Mouse (Mus musculus): ENCODE data around the gene Mgat5b. TPM values are rescaled to one million over a fixed set of nuclear protein-coding genes. Genes with fewer than 3 reads are reported as not detected.

The Mgat5b gene
- total and polyA plus RNA-seq, 2 experiments from 2014 or later, result 31.0 to 95.4 TPM

DNA sequence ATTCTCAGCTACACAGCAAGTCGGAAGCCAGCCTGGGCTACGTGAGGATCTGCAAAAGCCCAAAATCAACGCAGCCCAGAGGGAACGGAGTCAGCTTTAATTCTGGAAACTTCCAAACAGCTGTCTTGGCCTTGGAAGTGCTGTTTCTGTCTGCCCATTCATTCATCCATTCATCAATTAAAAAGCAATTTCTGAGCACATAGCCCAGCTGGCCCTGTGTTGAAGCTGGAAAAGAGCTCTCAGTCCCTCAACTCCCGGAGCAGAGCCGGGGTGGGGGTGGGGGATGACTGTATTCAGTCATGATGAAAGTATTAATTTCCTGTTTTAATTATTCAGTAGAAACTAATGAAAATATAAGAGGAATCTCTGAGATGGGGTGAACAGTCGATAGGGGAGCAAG is 71.6 kb downstream of the Mgat5b start:
- Histone ChIP-seq H3K9me3 (ENCODE audit: low read length) (no peaks in the 10 kb centered on the region), H3K27ac (ENCODE audit: low read depth, low read length) (no peak overlapping the region), H3K4me1 (ENCODE audit: insufficient read depth) (peaks cover 3% of the 10 kb centered on the region; the same call in 1 of the 2 replicates), H3K4me2 (ENCODE audit: low read depth) (no peak overlapping the region), H3K27me3 (ENCODE audit: insufficient read depth, low read length) (no peaks in the 10 kb centered on the region), H3K9ac (no peak overlapping the region), H3K36me3 (ENCODE audit: insufficient read depth) (peaks cover 12% of the 10 kb centered on the region), H3K4me3 (ENCODE audit: low read depth, low read length) (no peak overlapping the region)
- TF ChIP-seq CTCF (IDR thresholded peaks at IDR 0.05; ENCODE audit: low read depth), result no peak
- DNase-seq (no peak), ATAC-seq (peak; percentile 50; the same call in 1 of the 2 replicates)
- 40% methylated on average over 7 of the region's 7 CpGs for WGBS

GRCm38 (mm10) chr11:116991410-116991809 is 72.7 kb downstream of the Mgat5b start:
- no peaks in the 10 kb centered on the region for H3K9me3 ChIP-seq (ENCODE audit: low read length)
- no peak for ATAC-seq
- TF ChIP-seq CTCF (IDR thresholded peaks at IDR 0.05; ENCODE audit: low read depth), result no peak
- DNase-seq, result no peak
- H3K9ac ChIP-seq, result no peak overlapping the region
- H3K4me1 ChIP-seq (ENCODE audit: insufficient read depth), result peaks cover 3% of the 10 kb centered on the region; the same call in 1 of the 2 replicates
- 65% methylated on average over 8 of the region's 8 CpGs for WGBS
- no peak overlapping the region for H3K4me2 ChIP-seq (ENCODE audit: low read depth)
- peaks cover 2% of the 10 kb centered on the region; the same call in 1 of the 2 replicates for H3K36me3 ChIP-seq (ENCODE audit: insufficient read depth)
- H3K4me3 ChIP-seq (ENCODE audit: low read depth, low read length), result no peak overlapping the region
- no peak overlapping the region for H3K27ac ChIP-seq (ENCODE audit: low read depth, low read length)
- no peaks in the 10 kb centered on the region for H3K27me3 ChIP-seq (ENCODE audit: insufficient read depth, low read length)

DNA sequence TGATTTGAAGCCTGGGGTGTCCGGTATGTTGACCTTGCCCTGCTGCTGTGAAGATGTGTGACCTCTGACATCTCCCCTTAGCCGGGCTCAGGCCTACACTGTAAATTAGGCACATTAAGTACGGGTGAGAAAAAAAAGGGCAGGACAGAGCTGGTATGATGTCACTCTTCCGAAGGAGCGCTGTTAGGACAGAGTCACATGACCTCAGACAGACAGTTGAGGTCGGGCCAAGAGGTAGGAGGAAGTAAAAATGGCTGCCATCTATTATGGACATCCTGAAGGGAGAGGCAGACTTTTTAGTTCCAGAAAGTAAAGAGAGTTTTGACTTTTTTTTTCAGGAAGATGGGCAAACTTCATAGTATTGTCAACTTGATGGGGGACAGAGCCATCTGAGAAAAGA is 73.3 kb downstream of the Mgat5b start:
- H3K27me3 ChIP-seq (ENCODE audit: insufficient read depth, low read length), result no peaks in the 10 kb centered on the region
- H3K4me3 ChIP-seq (ENCODE audit: low read depth, low read length), result no peak overlapping the region
- H3K4me1 ChIP-seq (ENCODE audit: insufficient read depth), result peaks cover 3% of the 10 kb centered on the region; the same call in 1 of the 2 replicates
- no peaks in the 10 kb centered on the region for H3K9me3 ChIP-seq (ENCODE audit: low read length)
- no peak overlapping the region for H3K27ac ChIP-seq (ENCODE audit: low read depth, low read length)
- no peaks in the 10 kb centered on the region; the same call in 1 of the 2 replicates for H3K36me3 ChIP-seq (ENCODE audit: insufficient read depth)
- DNase-seq, result no peak
- no peak for ATAC-seq
- H3K9ac ChIP-seq, result no peak overlapping the region
- 79% methylated on average over 6 of the region's 6 CpGs for WGBS
- no peak overlapping the region for H3K4me2 ChIP-seq (ENCODE audit: low read depth)
- no peak for TF ChIP-seq CTCF (IDR thresholded peaks at IDR 0.05; ENCODE audit: low read depth)

DNA sequence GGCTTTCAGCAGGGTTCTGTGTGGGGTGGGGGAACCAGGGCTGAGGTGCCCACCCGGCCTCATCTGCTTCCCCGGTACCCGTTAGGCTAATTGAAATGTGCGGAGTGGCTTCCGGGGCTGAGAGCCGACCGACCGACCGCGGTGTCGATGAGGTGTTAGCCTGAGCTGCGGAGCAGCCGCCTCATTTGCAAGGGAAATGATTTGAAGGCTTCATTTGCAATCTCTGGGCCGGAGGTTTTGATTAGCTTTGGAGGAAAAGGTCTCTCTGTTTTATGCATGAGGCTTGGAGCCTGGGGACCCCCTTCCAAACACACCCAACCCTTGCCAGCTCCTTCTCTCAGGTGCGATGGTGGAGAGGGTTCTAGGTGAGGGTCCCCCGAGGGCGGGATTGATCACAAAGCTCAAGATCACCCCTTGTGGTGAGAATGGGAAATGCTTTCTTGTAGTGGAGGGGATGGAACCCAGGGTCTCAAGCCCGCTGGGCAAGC is 75.5 kb downstream of the Mgat5b start:
- DNase-seq (peak; percentile 77), ATAC-seq (peak; percentile 70; the same call in 1 of the 2 replicates)
- Histone ChIP-seq H3K9me3 (ENCODE audit: low read length) (no peaks in the 10 kb centered on the region), H3K9ac (peak overlapping the region; percentile 37), H3K4me1 (ENCODE audit: insufficient read depth) (peaks cover 3% of the 10 kb centered on the region; the same call in 1 of the 2 replicates), H3K4me2 (ENCODE audit: low read depth) (peak overlapping the region; percentile 47), H3K4me3 (ENCODE audit: low read depth, low read length) (peak overlapping the region; percentile 27), H3K27ac (ENCODE audit: low read depth, low read length) (no peak overlapping the region), H3K36me3 (ENCODE audit: insufficient read depth) (no peaks in the 10 kb centered on the region), H3K27me3 (ENCODE audit: insufficient read depth, low read length) (no peaks in the 10 kb centered on the region; the same call in 1 of the 2 replicates)
- WGBS, result 2% methylated on average over 18 of the region's 18 CpGs
- peak; percentile 81 for TF ChIP-seq CTCF (IDR thresholded peaks at IDR 0.05; ENCODE audit: low read depth)

- peaks cover 3% of the 10 kb centered on the region; the same call in 1 of the 2 replicates for H3K4me1 ChIP-seq (ENCODE audit: insufficient read depth)
- 27% methylated on average over 3 of the region's 3 CpGs for WGBS
- H3K36me3 ChIP-seq (ENCODE audit: insufficient read depth), result no peaks in the 10 kb centered on the region
- H3K9ac ChIP-seq, result no peak overlapping the region
- no peak overlapping the region for H3K4me2 ChIP-seq (ENCODE audit: low read depth)
- H3K4me3 ChIP-seq (ENCODE audit: low read depth, low read length), result no peak overlapping the region
- H3K27ac ChIP-seq (ENCODE audit: low read depth, low read length), result no peak overlapping the region
- ATAC-seq (no peak), DNase-seq (no peak)
- no peaks in the 10 kb centered on the region; the same call in 1 of the 2 replicates for H3K27me3 ChIP-seq (ENCODE audit: insufficient read depth, low read length)
- no peaks in the 10 kb centered on the region for H3K9me3 ChIP-seq (ENCODE audit: low read length)
- TF ChIP-seq CTCF (IDR thresholded peaks at IDR 0.05; ENCODE audit: low read depth), result no peak
Measured at GRCm38 (mm10) chr11:116996976-116997375, 78.3 kb downstream of the Mgat5b start.

DNA sequence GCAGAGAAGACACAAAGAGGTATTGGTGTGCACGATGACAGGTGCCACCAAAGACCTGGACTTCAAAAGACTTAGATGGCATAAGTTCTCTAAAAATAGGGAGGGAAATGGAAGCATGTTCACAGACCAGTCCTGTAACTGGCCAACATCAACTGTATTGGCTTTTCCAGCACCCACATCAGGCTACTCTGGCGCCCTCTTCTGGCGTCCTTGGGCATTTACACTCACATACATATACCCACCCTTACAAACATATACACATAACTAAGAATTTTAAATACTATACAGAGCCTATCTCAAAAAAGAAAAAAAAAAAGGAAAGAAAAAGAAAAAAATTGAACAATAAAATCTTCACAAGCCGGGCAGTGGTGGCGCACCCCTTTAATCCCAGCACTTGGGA is 80.3 kb downstream of the Mgat5b start:
- Histone ChIP-seq H3K9me3 (ENCODE audit: low read length) (no peaks in the 10 kb centered on the region), H3K36me3 (ENCODE audit: insufficient read depth) (no peaks in the 10 kb centered on the region), H3K4me3 (ENCODE audit: low read depth, low read length) (no peak overlapping the region), H3K27ac (ENCODE audit: low read depth, low read length) (no peak overlapping the region), H3K27me3 (ENCODE audit: insufficient read depth, low read length) (peaks cover 4% of the 10 kb centered on the region; the same call in 1 of the 2 replicates), H3K9ac (no peak overlapping the region), H3K4me1 (ENCODE audit: insufficient read depth) (peaks cover 3% of the 10 kb centered on the region; the same call in 1 of the 2 replicates), H3K4me2 (ENCODE audit: low read depth) (no peak overlapping the region)
- no peak for DNase-seq
- 96% methylated on average over 5 of the region's 5 CpGs for WGBS
- no peak for ATAC-seq
- peak; percentile 43 for TF ChIP-seq CTCF (IDR thresholded peaks at IDR 0.05; ENCODE audit: low read depth)

DNA sequence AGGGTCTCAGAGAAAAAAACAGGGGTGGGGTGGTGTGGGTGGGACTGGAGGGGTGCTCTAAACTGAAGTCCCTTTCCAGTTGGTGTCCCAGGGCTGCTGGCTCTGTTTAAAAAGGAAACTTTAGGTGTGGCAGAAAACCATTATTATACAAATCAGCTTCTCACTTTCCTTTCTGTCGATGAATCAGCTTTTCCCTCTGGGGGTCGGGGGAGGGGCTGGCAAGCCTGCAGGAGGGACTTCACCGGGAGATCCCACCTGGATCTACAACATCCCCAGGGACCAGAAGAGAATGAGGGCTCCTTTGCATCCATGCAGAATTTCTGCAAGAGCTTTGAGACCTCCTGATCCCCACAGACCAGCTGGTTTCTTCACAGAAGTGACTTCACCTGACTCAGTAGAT is 81.6 kb downstream of the Mgat5b start:
- 9% methylated on average over 3 of the region's 3 CpGs for WGBS
- Histone ChIP-seq H3K4me3 (ENCODE audit: low read depth, low read length) (no peak overlapping the region), H3K27me3 (ENCODE audit: insufficient read depth, low read length) (peaks cover 7% of the 10 kb centered on the region; the same call in 1 of the 2 replicates), H3K36me3 (ENCODE audit: insufficient read depth) (no peaks in the 10 kb centered on the region), H3K27ac (ENCODE audit: low read depth, low read length) (no peak overlapping the region), H3K4me2 (ENCODE audit: low read depth) (no peak overlapping the region), H3K9me3 (ENCODE audit: low read length) (no peaks in the 10 kb centered on the region), H3K9ac (no peak overlapping the region), H3K4me1 (ENCODE audit: insufficient read depth) (no peaks in the 10 kb centered on the region)
- DNase-seq, result no peak
- TF ChIP-seq CTCF (IDR thresholded peaks at IDR 0.05; ENCODE audit: low read depth), result no peak
- no peak for ATAC-seq
